ENCODE assay signal across 11 mouse cellular contexts in genomic region chr4:132794028-132794427, GRCm38 (mm10). TPM values are rescaled to one million over a fixed set of nuclear protein-coding genes. Genes with fewer than 3 reads are reported as not detected.
DNase-seq lines count a peak whose midpoint lies in the region; ATAC-seq and TF ChIP-seq lines count a peak whose summit lies in the region.
"Had no signal": no experiment of that assay in that cellular context is flagged by ENCODE, and none has a peak within 500 bp of the region (broad histone marks: within the 10 kb centered on the region; RNA-seq: fewer than 3 reads in every experiment).

No protein-coding gene starts in this region.

- intact Hi-C loops in heart, postnatal 14 days (cut with DNase I), result no loop called here

- no peak; the same call in 1 of the 2 replicates for TF ChIP-seq EP300 in liver, postnatal 0 days (IDR thresholded peaks at IDR 0.05; ENCODE audit: low read depth)

- H3K27ac ChIP-seq in liver, postnatal 0 days (ENCODE audit: low read depth), result peak overlapping the region; percentile 72
- no peak overlapping the region for H3K27ac ChIP-seq in hindbrain, embryonic 10.5 days
- H3K27ac ChIP-seq: hindbrain, embryonic 12.5 days had no signal

- peak; percentile 58 for ATAC-seq in liver, postnatal 0 days

- 0 out of 2 replicates have a peak, but pooled peaks cover 7% of the 10 kb centered on the region for H3K36me3 ChIP-seq in liver, postnatal 0 days (replicated peaks; ENCODE audit: insufficient read depth, low read length)
- peaks cover 27% of the 10 kb centered on the region for H3K36me3 ChIP-seq in splenic B cell, adult 2 months (ENCODE audit: control insufficient read depth, insufficient read depth, low read length, poor library complexity, severe bottlenecking)
- no peaks in the 10 kb centered on the region for H3K36me3 ChIP-seq in hindbrain, embryonic 10.5 days
- H3K36me3 ChIP-seq: hindbrain, embryonic 12.5 days had no signal

- no peaks in the 10 kb centered on the region for H3K9me3 ChIP-seq in liver, postnatal 0 days (ENCODE audit: low read length)
- H3K9me3 ChIP-seq in hindbrain, embryonic 10.5 days, result no peaks in the 10 kb centered on the region
- H3K9me3 ChIP-seq: hindbrain, embryonic 12.5 days had no signal

- peak overlapping the region; percentile 74 for H3K4me2 ChIP-seq in liver, postnatal 0 days (ENCODE audit: low read depth, low read length)
- H3K4me2 ChIP-seq: hindbrain, embryonic 12.5 days had no signal

- 33% methylated on average over 9 of the region's 9 CpGs for WGBS in liver, postnatal 0 days (ENCODE audit: insufficient replicate concordance)
- 62% methylated on average over 9 of the region's 9 CpGs for WGBS in hindbrain, embryonic 10.5 days

- no peak overlapping the region for H3K9ac ChIP-seq in liver, postnatal 0 days (replicated peaks)
- H3K9ac ChIP-seq: hindbrain, embryonic 12.5 days had no signal

- H3K4me3 ChIP-seq in liver, postnatal 0 days (ENCODE audit: low read depth, low read length), result peak overlapping the region; percentile 57
- no peak overlapping the region for H3K4me3 ChIP-seq in hindbrain, embryonic 10.5 days
- H3K4me3 ChIP-seq: erythroblast, embryonic 14.5 days; hindbrain, embryonic 12.5 days; myocyte had no signal

- peaks cover 13% of the 10 kb centered on the region; the same call in 1 of the 2 replicates for H3K4me1 ChIP-seq in liver, postnatal 0 days (ENCODE audit: insufficient read depth)
- peaks cover 25% of the 10 kb centered on the region for H3K4me1 ChIP-seq in hindbrain, embryonic 10.5 days (replicated peaks)

- peak; percentile 96 for DNase-seq in heart, adult 11 months
- DNase-seq in heart, postnatal 14 days, result no peak
- DNase-seq in spleen, adult 18-20 months, result peak; percentile 54 to 61
- DNase-seq in spleen, postnatal 14 days (ENCODE audit: low spot score in 2 of 2), result no peak
- peak; percentile 43 for DNase-seq in liver, postnatal 0 days
- DNase-seq in splenic B cell, adult 2 months (ENCODE audit: low read depth, low spot score), result peak; percentile 78
- DNase-seq in adipocyte (ENCODE audit: low spot score), result no peak
- no peak for DNase-seq in hindbrain, embryonic 10.5 days (ENCODE audit: low spot score)

- TF ChIP-seq CTCF in liver, postnatal 0 days (IDR thresholded peaks at IDR 0.05; ENCODE audit: low read depth), result no peak

- peaks cover 9% of the 10 kb centered on the region; the same call in 1 of the 2 replicates for H3K27me3 ChIP-seq in liver, postnatal 0 days (ENCODE audit: insufficient read depth, low read length)
- no peaks in the 10 kb centered on the region for H3K27me3 ChIP-seq in splenic B cell, adult 2 months (ENCODE audit: control insufficient read depth, insufficient read depth, low read length, poor library complexity, severe bottlenecking)
- peaks cover 36% of the 10 kb centered on the region for H3K27me3 ChIP-seq in hindbrain, embryonic 10.5 days (ENCODE audit: insufficient read depth, poor library complexity, severe bottlenecking)

RNA-seq across cellular contexts. Expression of gene Themis2, which starts 2.2 kb away (rescaled TPM):
- total RNA-seq in heart, postnatal 14 days (2021), result 1 to 10 TPM; 1.5 to 1.8 TPM
- polyA plus RNA-seq in liver, postnatal 0 days (2015; fragmentation: Nextera tagmentation; extraction: Ambion mirVana), result 3.1 and 3.5 TPM in 2 replicates
- polyA plus RNA-seq in hindbrain, embryonic 10.5 days (2016; fragmentation: Nextera tagmentation; extraction: Ambion mirVana), result 1.00 and 1.2 TPM in 2 replicates
- polyA plus RNA-seq: myocyte had no signal

RNA-seq across cellular contexts. Expression of gene Rpa2, which starts 25.9 kb away (rescaled TPM):
- 10 to 100 TPM; 11.2 to 12.4 TPM for total RNA-seq in heart, postnatal 14 days (2021)
- 38.6 and 43.0 TPM in 2 replicates for polyA plus RNA-seq in liver, postnatal 0 days (2015; fragmentation: Nextera tagmentation; extraction: Ambion mirVana)
- 147 and 177 TPM in 2 replicates for polyA plus RNA-seq in hindbrain, embryonic 10.5 days (2016; fragmentation: Nextera tagmentation; extraction: Ambion mirVana)

RNA-seq across cellular contexts. Expression of gene Smpdl3b, which starts 37.0 kb away (rescaled TPM):
- under 1 TPM; 0.71 to 0.98 TPM for total RNA-seq in heart, postnatal 14 days (2021)
- polyA plus RNA-seq in liver, postnatal 0 days (2015; fragmentation: Nextera tagmentation; extraction: Ambion mirVana), result 0.31 and 0.34 TPM in 2 replicates
- 1.9 and 3.0 TPM in 2 replicates for polyA plus RNA-seq in hindbrain, embryonic 10.5 days (2016; fragmentation: Nextera tagmentation; extraction: Ambion mirVana)

RNA-seq across cellular contexts. Expression of gene Ppp1r8, which starts 48.9 kb away (rescaled TPM):
- total RNA-seq in heart, postnatal 14 days (2021), result 10 to 100 TPM; 20.4 to 21.8 TPM
- 11.1 and 11.9 TPM in 2 replicates for polyA plus RNA-seq in liver, postnatal 0 days (2015; fragmentation: Nextera tagmentation; extraction: Ambion mirVana)
- 81.4 and 84.3 TPM in 2 replicates for polyA plus RNA-seq in hindbrain, embryonic 10.5 days (2016; fragmentation: Nextera tagmentation; extraction: Ambion mirVana)

Comparison
In these comparisons a context has a peak if more than half of its experiments do, and no peak if none do; other contexts are left out.
1. DNase-seq: peak in heart, adult 11 months (single experiment), spleen, adult 18-20 months (2 of 2), liver, postnatal 0 days (single experiment) and splenic B cell, adult 2 months (single experiment); none in heart, postnatal 14 days (0 of 2), spleen, postnatal 14 days (0 of 2), adipocyte (single experiment) and hindbrain, embryonic 10.5 days (single experiment).